Mouse (Mus musculus): Measurements from ENCODE around the gene Gnai2.

- TF ChIP-seq CTCF (IDR thresholded peaks at IDR 0.05; ENCODE audit: borderline replicate concordance, insufficient read depth, low read depth, low read length): no peak
- TF ChIP-seq POLR2A (IDR thresholded peaks at IDR 0.05; ENCODE audit: borderline replicate concordance, insufficient read depth, low read length): no peak
Measured at GRCm38 (mm10) chr9:107631861-107632260, 3.3 kb downstream of the Gnai2 start.

Data from cerebellum, adult 2 months (tissue).